Mouse (Mus musculus) kidney, postnatal 0 days (tissue): ENCODE measurements at regions not wholly inside any gene's neighbourhood (a gene's known extent, or its start where the extent isn't known, plus 50 kb on each side); places are given as distances from the start of the nearest gene placed in this dataset.

ENCODE experiments used
- ATAC-seq: fragments of 200-750 bp; cut with Nextera tagmentation; replicated peaks from 2 replicates; pipeline ENCODE4 v1.8.0; 2017; ENCODE audit warnings: low read depth, moderate number of reproducible peaks, moderate TSS enrichment, moderate library complexity; ENCODE audit not compliant: low FRiP score
- DNase-seq: peaks from one replicate; pipeline ENCODE4 v3.0.0-alpha.2; 2016; ENCODE audit warnings: low spot score
- H3K27ac ChIP-seq: fragments of 300-500 bp; sonication (generic); 2 replicates; pipeline ENCODE4 v1.5.1; 2014; ENCODE audit warnings: mild to moderate bottlenecking
- H3K27me3 ChIP-seq: fragments of 300-500 bp; sonication (generic); 2 replicates; pipeline ENCODE4 v1.6.1; 2014; ENCODE audit warnings: low read length, mixed read lengths; ENCODE audit not compliant: insufficient read depth
- H3K36me3 ChIP-seq: fragments of 300-500 bp; sonication (generic); 2 replicates; pipeline ENCODE4 v1.6.1; 2014; ENCODE audit warnings: low read length, mixed read lengths; ENCODE audit not compliant: insufficient read depth
- H3K4me1 ChIP-seq: fragments of 300-500 bp; sonication (generic); replicated peaks from 2 replicates; pipeline ENCODE4 v1.6.1; 2014; ENCODE audit warnings: antibody characterized with exemption, low read length, mixed read lengths; ENCODE audit not compliant: insufficient read depth
- H3K4me2 ChIP-seq: fragments of 300-500 bp; sonication (generic); 2 replicates; pipeline ENCODE4 v1.6.1; 2014; ENCODE audit warnings: mild to moderate bottlenecking, low read length, moderate library complexity, mixed read lengths
- H3K4me3 ChIP-seq: fragments of 300-500 bp; sonication (generic); replicated peaks from 2 replicates; pipeline ENCODE4 v1.5.1; 2014; ENCODE audit warnings: low read depth, low read length
- H3K9ac ChIP-seq: fragments of 300-500 bp; sonication (generic); 2 replicates; pipeline ENCODE4 v1.6.1; 2014; ENCODE audit warnings: low read depth, low read length
- H3K9me3 ChIP-seq: fragments of 300-500 bp; sonication (generic); replicated peaks from 2 replicates; pipeline ENCODE4 v1.6.1; 2016; ENCODE audit warnings: low read length, inconsistent platforms, mixed read lengths
- CTCF ChIP-seq: IDR thresholded peaks from 2 replicates; pipeline ENCODE4 v1.5.1; 2016; ENCODE audit warnings: antibody characterized with exemption, low read depth, mild to moderate bottlenecking, moderate library complexity
- WGBS: fragments of 180-500 bp; shearing (Covaris S2); extraction: QIAGEN DNeasy Blood & Tissue Kit; methylation state at CpG from one replicate; pipeline ENCODE4 v1.1.7; 2014; 5-methylcytosine and 5-hydroxymethylcytosine counted together

DNA sequence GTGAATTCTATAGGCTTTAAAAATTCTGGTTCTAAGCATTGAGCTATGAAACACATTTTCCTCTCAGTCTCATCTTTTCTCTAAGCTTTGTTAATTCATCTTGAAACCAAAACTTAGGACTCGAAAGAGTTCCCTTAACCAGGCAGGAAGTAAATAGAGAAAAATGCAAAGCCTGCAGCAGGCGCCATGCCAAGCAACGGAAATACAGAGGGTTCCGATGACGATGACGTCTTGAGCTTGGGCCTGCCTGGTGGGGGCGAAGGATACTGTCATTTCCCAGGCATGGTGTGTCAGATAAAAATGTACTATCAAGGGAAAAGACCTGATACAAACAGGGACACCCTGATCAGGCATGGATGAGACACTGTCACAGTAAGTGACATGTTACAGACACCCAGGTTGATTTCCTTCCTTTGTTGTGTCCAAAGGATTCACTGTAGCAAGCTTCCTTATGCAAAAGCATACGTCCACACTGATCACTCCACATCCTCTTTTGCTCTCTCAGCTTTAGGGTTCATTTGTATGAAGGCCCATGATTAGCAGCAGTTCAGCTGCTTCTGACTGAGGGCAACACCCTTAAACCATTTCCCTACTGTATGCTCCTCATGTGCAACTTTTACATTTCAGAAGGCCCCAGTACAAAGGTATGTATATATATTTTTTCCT is 135.0 kb downstream of the Cemip2 start:
- Histone ChIP-seq H3K4me2 (no peak overlapping the region), H3K4me3 (no peak overlapping the region), H3K36me3 (no peaks in the 10 kb centered on the region), H3K9ac (no peak overlapping the region), H3K9me3 (no peaks in the 10 kb centered on the region), H3K4me1 (no peaks in the 10 kb centered on the region), H3K27me3 (no peaks in the 10 kb centered on the region), H3K27ac (0 out of 2 replicates have a peak overlapping the region, but pooled peaks have one; percentile 50)
- WGBS: 72% methylated on average over 8 of the region's 8 CpGs
- ATAC-seq: no peak
- no peak for TF ChIP-seq CTCF
- DNase-seq: peak; percentile 62

DNA sequence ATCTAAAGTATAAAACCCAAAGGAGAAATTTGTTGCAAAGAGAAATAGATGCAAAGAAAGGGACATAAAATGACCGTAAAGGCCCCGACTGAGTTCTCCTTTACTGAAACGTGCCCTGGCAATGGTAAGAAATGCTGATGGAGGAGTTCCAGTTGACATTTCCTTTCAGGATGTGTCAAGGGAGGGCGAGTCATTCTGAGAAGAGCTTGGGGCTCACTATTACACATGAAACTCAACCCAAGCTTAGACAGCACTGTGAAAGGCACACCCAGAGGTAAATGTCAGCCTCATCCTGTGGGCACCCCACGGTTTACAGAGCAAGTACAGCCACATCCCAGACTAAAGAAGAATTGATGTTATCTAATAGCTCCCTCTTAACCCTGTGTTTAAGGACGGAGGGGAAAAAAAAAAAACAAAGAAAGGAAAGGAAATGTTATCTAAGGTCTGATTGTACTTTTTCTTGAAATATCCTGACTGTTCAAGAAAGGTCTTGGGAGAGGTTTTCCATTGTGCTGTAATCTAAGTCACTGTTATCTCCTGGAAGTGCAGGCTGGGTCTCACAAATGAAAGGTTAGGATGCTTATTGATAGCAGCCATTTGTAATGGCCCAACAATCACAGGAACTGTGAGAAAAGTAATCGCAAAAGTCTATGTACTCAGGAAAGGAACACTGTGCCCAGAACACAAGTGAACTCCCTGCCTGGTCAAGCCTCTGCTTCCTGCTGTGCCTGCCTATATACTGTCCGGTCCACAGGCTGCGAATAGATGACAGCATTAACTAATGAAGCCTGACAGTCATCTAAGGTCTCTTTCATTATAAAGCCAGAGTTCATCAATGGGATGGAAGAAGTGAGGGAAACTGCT is 135.8 kb downstream of the Cemip2 start:
- TF ChIP-seq CTCF: no peak
- Histone ChIP-seq H3K4me1 (no peaks in the 10 kb centered on the region), H3K4me3 (no peak overlapping the region), H3K36me3 (no peaks in the 10 kb centered on the region), H3K4me2 (no peak overlapping the region), H3K27ac (peak overlapping the region; percentile 50; the same call in 1 of the 2 replicates), H3K9me3 (no peaks in the 10 kb centered on the region), H3K27me3 (no peaks in the 10 kb centered on the region), H3K9ac (no peak overlapping the region)
- DNase-seq: peak; percentile 38
- no peak for ATAC-seq
- 43% methylated on average over 9 of the region's 9 CpGs for WGBS

DNA sequence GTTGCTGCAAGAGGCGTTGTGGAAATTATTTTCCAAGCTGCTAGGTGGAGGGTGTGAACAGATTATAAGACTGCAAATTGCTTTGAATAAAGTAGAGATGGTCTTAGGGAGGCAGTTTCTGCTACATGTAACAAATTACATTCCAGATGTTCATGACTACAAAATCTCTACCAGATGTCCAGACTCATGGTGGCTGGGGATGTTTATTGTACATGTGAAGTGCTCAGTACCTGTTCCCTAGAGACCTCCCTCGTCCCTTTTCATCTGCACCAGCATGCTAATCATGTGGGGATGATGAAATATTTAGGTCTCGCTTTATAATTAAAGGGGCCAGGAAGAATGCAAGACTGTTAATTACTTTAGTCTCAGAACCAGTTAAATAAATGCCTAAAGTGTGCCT is 136.5 kb downstream of the Cemip2 start:
- 55% methylated on average over 3 of the region's 3 CpGs for WGBS
- TF ChIP-seq CTCF: no peak

DNA sequence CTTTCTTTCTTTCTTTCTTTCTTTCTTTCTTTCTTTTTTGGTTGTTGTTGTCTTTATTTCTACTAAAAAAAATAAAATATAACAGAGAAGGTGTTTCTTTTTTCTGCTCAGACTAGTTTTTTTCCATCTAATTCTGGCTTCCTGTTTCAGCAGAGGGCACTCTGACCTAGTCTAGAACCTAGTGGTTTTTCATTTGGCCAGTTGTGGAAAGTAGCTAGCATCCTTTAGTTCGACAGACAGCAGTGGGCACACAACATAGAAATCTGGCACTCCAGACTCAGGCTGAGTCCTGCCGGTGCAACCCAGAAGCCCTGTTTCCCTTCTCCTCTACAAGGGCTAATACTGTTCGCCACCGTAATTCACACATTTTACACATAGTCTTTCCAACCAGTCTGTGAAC is 140.0 kb downstream of the Cemip2 start:
- Histone ChIP-seq H3K27me3 (no peaks in the 10 kb centered on the region), H3K4me3 (no peak overlapping the region), H3K9me3 (no peaks in the 10 kb centered on the region), H3K4me1 (no peaks in the 10 kb centered on the region), H3K36me3 (no peaks in the 10 kb centered on the region), H3K9ac (no peak overlapping the region), H3K4me2 (no peak overlapping the region), H3K27ac (no peak overlapping the region)
- DNase-seq (no peak), ATAC-seq (no peak)
- no peak; the same call in 1 of the 2 replicates for TF ChIP-seq CTCF
- WGBS: 80% methylated on average over 4 of the region's 4 CpGs

More for the DNA sequence above, 136.5 kb downstream of the Cemip2 start:
- no peak overlapping the region for H3K4me3 ChIP-seq
- H3K27me3 ChIP-seq: no peaks in the 10 kb centered on the region
- no peak overlapping the region for H3K4me2 ChIP-seq
- no peak for ATAC-seq
- H3K9ac ChIP-seq: no peak overlapping the region
- H3K9me3 ChIP-seq: no peaks in the 10 kb centered on the region
- no peaks in the 10 kb centered on the region for H3K4me1 ChIP-seq
- H3K27ac ChIP-seq: no peak overlapping the region
- no peaks in the 10 kb centered on the region for H3K36me3 ChIP-seq
- no peak for DNase-seq

DNA sequence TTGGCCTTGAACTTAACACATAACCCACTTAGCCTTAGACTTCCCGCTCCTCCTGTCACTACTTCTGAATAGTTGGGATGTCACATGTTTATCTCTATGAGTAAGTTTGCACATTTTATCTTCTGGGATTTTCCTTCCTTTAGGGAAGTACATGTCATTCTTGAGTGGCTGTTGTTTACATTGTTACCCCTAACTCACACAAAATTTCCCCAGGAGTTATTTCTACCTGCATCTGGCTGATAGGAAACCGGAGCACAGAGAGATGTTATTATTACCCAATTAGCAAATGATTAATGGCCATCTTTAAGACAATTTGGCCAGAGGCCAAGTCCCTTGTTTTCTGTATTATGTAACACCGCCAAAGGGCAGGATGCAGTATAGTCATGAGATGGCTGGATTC is 140.9 kb downstream of the Cemip2 start:
- H3K27me3 ChIP-seq: no peaks in the 10 kb centered on the region
- no peak overlapping the region for H3K4me3 ChIP-seq
- DNase-seq (peak; percentile 44), ATAC-seq (no peak)
- WGBS: 43% methylated on average over 3 of the region's 3 CpGs
- no peak overlapping the region for H3K9ac ChIP-seq
- no peaks in the 10 kb centered on the region for H3K9me3 ChIP-seq
- H3K4me1 ChIP-seq: no peaks in the 10 kb centered on the region
- no peak overlapping the region for H3K27ac ChIP-seq
- no peaks in the 10 kb centered on the region for H3K36me3 ChIP-seq
- TF ChIP-seq CTCF: no peak
- H3K4me2 ChIP-seq: no peak overlapping the region

DNA sequence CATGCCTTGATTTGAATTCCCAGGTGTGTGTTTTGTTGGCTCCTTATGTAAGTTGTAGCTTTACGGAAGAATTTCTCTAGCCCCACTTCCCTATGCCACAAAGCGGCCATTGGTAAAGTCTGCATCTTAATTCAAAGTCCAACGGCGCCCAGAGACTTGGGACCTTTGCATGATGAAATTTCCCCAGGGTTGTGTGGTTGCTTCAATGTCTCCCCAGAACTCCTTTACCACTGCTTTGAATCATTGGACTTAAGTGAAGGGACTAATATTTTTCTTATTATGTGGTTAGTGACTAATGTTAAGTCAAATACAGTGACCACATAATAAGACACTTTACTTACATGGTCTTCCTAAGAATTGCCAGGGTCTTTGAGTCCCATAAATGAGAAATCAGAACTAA is 162.0 kb downstream of the Cemip2 start:
- H3K4me3 ChIP-seq: no peak overlapping the region
- no peak overlapping the region for H3K4me2 ChIP-seq
- no peaks in the 10 kb centered on the region for H3K9me3 ChIP-seq
- H3K27me3 ChIP-seq: no peaks in the 10 kb centered on the region
- no peaks in the 10 kb centered on the region for H3K36me3 ChIP-seq
- no peak for TF ChIP-seq CTCF
- H3K27ac ChIP-seq: no peak overlapping the region
- ATAC-seq (no peak), DNase-seq (no peak)
- no peaks in the 10 kb centered on the region for H3K4me1 ChIP-seq
- 95% methylated on average over 4 of the region's 4 CpGs for WGBS
- H3K9ac ChIP-seq: no peak overlapping the region
